Mouse (Mus musculus): Measurements from ENCODE around the gene Camsap2.

DNA sequence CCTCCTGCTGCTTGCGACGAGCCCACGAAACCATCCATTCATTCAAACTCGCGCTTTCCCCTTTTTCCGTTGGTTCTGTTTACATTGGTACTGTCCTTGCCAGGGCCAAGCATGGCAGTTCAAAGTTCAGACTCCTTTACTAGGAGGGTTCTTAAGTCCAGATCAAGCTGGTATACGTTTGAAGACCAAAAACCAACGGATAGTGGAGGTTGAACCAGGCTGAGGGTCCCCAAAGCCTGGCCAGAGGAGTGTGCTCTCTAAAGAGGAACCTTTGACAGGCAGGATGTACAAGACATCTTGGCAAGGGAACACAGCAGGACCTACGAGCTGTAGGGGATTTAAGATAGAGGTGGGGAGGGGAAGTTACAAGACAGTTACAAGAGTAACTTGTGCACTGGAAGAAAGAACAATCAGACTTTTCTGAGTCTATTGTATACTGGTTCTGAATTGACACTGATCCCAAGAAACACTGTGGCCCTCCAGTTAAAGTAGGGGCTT is 111.3 kb downstream of the Camsap2 start:
- TF ChIP-seq POLR2A (IDR thresholded peaks at IDR 0.05; ENCODE audit: insufficient read depth, low read depth, low read length) (no peak), CTCF (IDR thresholded peaks at IDR 0.05; ENCODE audit: insufficient read depth, low read depth, low read length) (no peak)

Data from olfactory bulb, adult 2 months (tissue).